Mouse (Mus musculus) hindbrain, embryonic 11.5 days (tissue): Measurements from ENCODE around the gene Jmjd6. TPM values are rescaled to one million over a fixed set of nuclear protein-coding genes. Genes with fewer than 3 reads are reported as not detected.

Source experiments
- polyA plus RNA-seq: library from polyadenylated mRNA; unstranded; fragments of >200 nt; fragmentation: Nextera tagmentation; extraction: Ambion mirVana; gene quantifications from 2 replicates; pipeline ENCODE4 v1.2.1, GENCODE M21; 2014

Gene Jmjd6
- polyA plus RNA-seq, 1 experiment from 2014 or later, result 91.3 TPM

Other genes starting within 250 kb of the Jmjd6 start
- gene Rhbdf2, start 216.4 kb downstream of the Jmjd6 start, polyA plus RNA-seq, result 2.1 and 2.7 TPM in 2 replicates
- 0.32 and 0.43 TPM in 2 replicates for gene Prcd, start 189.9 kb downstream of the Jmjd6 start, polyA plus RNA-seq
- gene Cygb, start 189.1 kb downstream of the Jmjd6 start, polyA plus RNA-seq, result 2.4 and 2.8 TPM in 2 replicates
- not detected in 2 replicates for gene St6galnac1, start 67.9 kb downstream of the Jmjd6 start, polyA plus RNA-seq
- 57.9 and 61.8 TPM in 2 replicates for gene Mxra7, start 15.4 kb downstream of the Jmjd6 start, polyA plus RNA-seq
- gene Mettl23, start 171 bp downstream of the Jmjd6 start, polyA plus RNA-seq, result 61.6 and 70.6 TPM in 2 replicates
- 37.0 and 38.6 TPM in 2 replicates for gene Mfsd11, start 9.0 kb upstream of the Jmjd6 start, polyA plus RNA-seq
- 935 and 944 TPM in 2 replicates for gene Srsf2, start 9.6 kb upstream of the Jmjd6 start, polyA plus RNA-seq
- gene Mgat5b, start 75.4 kb upstream of the Jmjd6 start, polyA plus RNA-seq, result 5.7 and 6.6 TPM in 2 replicates